Mouse (Mus musculus) cerebellum, adult 18-20 months (tissue): ENCODE measurements around the gene Ccl9.

Experiments
- DNase-seq, 2 experiments: peaks; one replicate each; pipeline ENCODE4 v3.0.0; 2021

Ccl9 gene

DNA sequence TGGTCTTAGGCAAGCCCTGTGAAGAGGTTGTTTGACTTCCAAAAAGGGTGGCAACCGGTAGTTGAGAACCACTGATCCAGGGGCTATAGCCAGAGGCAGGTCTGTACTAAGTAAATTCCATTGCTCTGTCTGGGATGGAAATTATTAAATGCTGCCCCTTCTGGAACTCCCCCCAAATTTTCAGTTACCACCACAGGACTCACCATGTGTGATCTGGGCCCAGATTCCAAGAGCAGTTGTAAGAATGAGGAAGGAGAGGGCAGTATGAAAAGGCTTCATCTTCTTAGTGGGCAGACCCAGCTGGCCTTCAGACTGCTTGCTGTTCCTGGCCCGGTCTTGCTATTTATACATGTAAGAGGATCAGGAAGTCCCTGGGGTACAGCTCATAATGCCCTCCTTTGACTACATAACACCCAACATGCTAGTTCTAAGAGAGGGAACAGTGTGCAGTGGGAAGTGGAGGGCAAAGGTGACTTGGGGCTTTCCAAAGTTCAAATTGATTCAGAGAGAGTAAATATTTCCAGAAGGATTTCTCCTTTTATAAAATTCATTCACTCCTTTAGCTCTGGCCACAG is at the start of gene Ccl9:
Ccl9 (minus strand) TSS at position 451 of the 575 bp plus-strand sequence.
- no peak for DNase-seq

DNA sequence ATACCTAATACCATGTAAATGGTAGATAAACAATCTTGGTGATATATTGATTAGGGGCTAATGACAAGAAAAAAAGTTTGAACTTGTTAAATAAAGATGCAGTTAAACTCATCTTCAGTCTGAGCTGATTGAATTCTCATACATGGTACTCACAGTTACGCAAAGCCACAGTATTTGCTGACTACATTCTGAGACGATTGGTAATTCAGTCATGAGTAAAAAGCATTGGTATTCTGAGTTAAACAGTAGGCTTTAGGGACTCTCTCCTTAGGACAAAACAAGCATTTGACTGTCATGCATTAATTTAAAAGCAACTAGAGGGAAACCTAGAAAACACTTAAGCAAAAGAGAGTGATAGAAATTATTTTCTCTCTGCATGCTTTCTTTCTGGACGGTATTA is 45.1 kb upstream of the Ccl9 start:
- no peak for DNase-seq

DNA sequence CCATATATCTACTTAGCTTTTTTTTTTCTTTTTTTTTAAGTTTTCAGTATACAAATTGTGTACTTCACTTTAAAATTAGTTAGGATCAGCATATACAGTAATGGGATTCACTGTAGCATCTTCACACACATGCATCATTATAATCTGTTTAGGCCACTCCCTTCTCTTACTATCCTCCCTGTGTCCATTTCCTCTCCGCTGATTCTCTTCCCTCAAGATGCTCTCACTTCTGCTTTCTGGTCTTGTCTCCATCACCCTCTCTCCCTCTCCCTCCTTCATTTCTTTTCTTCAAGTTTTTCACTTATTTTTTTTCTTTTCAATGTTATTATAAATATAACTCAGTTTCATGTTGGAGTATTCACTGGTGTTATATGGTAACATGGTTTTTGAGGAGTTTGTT is 40.6 kb upstream of the Ccl9 start:
- DNase-seq, result no peak

DNA sequence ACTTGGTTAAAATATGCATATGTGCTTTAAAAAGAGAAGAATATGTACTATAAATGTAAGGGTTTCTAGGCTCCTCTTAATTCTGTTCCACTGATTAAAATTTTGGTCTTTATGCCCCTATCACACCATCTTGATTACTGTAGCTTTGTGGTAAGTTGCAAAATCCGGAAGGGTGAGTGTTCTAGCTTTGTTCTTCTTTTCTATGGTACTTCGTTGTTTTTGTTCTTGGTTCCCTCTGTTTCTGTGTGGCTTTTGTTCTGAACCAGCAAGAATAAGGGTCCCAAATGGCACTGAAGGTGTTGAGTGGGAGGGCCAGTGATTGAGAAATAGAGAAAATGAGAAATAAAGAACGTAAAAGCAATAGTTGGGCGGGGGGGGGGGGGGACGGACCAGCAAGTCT is 39.8 kb upstream of the Ccl9 start:
- no peak for DNase-seq

DNA sequence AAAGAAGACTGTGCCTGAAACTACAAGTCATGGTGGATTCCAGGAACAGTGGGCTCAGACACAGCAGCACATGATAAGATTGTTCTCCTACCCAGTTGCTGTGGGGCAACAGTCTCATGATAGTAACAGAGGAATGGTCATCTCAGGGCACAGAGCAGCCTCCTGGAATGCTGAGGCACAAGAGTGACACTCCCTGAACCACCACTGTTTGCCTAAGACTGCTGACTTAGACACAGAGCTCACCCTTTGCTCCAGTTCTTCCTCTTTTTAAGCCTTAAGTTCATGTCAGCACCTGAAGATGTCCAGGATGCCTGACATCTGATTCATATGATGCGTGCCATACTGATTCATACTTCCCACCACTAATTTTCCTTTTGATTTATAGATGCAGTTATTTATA is 38.1 kb upstream of the Ccl9 start:
- DNase-seq, result no peak

DNA sequence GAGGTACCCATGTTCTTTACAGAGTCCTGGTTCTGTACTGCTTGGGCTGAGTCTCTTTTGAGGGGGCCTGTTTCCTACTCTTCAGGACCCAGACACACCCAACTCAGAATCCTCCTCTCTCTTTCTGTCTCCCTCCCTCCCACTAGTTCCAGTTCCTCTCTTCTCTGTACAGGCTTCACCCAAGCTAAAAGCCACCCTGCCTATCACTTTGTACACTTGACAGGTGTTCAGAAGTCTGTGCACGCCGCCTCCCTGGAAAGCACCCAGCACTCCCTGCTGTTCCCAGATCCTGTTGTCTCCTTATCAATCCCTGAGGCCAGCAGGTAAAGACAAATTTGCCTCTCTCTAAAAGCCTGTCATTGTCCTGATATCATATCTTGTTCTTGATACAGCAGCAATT is 32.5 kb upstream of the Ccl9 start:
- no peak for DNase-seq

DNA sequence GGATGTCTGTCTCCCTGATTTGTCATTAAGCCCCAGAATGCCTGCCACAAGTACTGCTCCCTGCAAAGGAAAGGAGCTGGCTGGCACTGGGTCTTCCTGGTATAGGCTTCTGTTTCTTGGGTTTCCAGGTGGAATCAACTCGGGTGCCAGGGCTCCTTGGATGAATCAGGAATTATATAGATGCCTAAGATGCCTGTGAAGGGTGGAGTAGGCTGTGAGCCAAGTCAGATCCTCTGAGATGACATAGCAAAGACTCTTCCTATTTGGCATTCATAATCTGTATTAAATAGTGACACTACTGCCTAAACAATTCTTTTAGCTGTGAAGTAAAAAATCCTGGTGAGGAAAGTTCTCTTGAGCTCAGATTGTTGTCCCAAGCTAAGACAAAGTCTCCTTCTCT is 28.0 kb upstream of the Ccl9 start:
- no peak for DNase-seq

DNA sequence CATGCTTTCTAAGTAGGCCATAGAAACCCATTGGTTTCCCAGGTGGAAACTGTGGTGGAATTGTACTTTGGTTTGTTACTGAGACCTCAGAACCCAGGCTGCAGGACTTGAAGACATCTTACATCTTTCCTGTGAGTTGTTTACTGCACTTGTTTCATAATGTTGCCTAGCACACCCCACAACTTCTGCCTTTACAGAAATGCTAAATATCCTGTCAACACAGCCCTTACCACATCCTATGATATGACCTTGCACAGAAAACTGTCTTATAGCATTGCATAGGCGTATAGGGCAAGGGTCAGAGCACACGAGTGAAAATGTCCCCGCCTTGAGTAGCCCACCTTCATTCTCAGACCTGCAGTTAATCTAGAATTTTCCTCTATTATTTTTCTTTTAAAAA is 27.1 kb upstream of the Ccl9 start:
- no peak for DNase-seq

DNA sequence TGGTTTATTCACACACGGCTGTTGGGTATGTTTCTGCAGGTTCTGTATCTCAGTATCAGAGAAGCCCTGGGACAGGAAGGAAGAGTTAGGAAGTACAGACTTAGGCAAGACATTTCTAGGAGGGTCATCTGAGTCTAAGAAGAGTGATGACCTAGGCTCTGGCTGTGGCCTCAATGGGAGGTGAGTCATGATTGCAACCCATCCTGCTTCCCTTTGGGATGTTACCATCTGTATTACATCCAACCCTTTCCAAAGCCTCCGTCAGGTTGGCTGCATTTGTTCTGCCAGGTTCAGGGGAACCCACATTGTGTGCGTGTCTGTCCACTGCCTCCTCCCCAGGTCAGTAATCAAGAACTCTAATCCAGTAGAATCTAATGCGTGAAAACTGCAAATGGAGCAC is 26.3 kb upstream of the Ccl9 start:
- DNase-seq, result no peak

DNA sequence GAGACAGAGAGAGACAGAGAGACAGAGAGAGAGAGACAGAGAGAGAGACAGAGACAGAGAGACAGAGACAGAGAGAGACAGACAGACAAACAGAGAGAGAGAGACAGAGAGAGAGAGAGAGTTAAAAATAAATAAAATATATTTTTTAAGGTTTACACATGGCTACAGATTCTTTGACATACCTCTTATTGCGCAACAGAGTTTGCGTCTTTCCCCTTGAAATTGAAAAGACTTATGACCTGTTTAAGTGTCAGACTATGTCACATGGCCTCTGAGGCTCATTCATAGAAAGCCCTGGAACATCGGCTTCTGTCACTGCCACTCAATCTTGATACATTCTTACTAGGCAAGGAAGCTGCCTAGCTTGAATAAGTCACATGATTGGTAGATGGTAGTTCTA is 25.0 kb upstream of the Ccl9 start:
- DNase-seq, result no peak

- DNase-seq, result no peak
These were observed 22.1 kb upstream of the Ccl9 start for GRCm38 (mm10) chr11:83600576-83600975.

DNA sequence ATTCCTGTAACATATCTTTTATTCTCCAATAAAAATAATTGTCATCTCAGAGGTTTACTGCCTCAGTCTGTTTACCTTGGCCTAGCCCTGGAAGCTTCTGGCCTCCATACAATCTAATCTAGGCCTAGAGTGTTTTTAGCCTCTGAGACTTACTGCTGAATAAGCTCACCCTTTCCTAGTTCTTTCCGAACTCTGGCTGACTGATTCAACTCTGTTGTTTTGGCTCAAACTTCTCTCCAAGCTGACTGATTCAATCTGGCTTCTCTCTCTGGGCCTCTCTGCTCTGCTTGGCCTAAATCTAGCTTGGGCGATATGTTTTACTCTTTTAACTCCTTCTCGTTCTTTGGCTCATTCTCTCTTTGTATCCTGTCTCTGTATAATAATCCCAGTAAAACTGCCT is 20.6 kb upstream of the Ccl9 start:
- no peak for DNase-seq

DNA sequence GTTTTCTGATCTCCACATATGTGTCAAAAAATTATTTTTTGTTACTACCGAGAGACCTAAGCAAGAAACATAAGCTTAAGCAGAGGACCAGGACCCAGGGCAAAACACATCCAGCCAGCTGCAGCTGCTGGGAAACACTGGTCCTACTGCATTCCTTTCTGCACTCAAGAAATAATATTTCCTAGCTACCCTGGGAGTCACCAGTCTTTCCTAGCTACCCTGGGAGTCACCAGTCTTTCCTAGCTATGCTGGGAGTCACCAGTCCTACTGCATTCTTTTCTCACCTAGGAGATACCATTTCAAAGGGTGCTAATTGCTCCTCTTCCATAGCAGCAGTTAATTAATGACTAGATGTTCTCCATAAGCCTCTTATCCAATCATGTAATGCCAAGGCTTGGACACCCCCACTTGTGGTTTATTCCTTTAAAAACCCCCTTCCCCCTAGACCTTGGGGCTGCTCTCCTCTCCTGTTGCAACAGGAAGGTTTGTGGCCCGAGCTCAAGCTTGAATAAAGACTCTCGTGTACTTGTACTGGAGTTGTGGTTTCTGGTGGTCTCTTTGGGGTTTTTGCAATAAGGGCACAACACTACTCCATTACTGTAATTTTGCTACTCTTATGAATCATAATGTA is 19.9 kb upstream of the Ccl9 start:
- DNase-seq, result no peak

GRCm38 (mm10) chr11:83597796-83598195 is 19.4 kb upstream of the Ccl9 start:
- no peak for DNase-seq

GRCm38 (mm10) chr11:83595669-83596455 is 17.4 kb upstream of the Ccl9 start:
- DNase-seq, result no peak

DNA sequence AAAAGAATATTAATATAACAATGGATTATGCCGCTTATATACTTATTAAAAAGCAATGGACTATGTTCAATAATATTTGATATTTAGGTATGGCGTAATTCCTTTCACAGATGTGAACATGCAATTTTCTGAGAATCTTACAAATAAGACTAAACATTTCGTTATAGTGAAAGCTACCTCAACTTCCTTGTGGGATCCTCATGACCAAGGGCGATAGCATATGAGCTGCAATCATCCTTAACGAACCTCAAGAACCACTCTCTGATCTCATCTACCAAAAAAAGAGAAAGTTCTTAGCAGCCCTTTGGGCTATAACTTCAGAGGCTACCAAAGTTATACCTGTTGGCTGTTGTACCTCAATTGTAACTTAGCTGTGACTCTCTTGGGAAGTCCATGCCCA is 15.0 kb upstream of the Ccl9 start:
- no peak for DNase-seq

DNA sequence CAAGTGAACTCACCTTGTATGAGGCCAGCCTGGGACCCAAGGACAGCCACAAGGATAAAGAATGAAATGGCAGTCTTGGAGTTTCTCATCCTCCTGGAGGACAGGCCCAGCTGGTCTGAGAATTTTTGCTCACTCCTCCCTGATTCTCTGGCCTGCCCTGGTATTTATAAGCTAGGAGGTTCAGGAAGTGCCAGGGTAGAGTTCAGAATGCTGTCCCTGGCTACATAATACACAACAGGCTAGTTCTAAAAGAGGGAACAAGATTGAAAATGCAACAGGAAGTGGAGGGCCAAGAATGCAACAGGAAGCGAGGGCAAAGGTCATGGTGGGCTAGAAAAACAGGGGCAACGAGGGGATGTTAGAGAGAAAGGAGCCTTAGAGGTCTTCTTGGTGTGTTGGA is 14.4 kb upstream of the Ccl9 start, which contains the start of gene Ccl6:
Ccl6 (minus strand) TSS at position 235 of the 400 bp plus-strand sequence.
- no peak for DNase-seq

DNA sequence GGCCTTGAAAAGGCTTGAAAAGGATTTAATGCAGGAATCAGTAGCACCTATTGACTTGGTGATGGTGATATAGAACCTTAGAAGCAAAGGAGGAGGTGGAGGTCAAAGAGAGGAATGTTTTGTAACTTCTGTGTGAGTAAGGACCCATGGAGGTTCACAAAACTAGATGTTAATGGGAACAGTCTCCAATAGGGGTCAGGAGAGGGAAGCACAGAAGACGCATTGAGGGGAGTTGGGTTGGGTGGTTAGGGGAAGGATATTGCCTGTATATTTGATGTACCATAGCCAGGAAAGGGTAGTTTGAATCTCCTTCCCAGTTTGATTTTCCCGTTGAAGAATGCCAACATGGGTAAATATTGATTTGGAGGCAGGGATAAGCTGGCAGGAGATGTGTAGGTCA is 5.8 kb upstream of the Ccl9 start:
- no peak for DNase-seq

GRCm38 (mm10) chr11:83583450-83583754 is 5.0 kb upstream of the Ccl9 start:
- no peak for DNase-seq

DNA sequence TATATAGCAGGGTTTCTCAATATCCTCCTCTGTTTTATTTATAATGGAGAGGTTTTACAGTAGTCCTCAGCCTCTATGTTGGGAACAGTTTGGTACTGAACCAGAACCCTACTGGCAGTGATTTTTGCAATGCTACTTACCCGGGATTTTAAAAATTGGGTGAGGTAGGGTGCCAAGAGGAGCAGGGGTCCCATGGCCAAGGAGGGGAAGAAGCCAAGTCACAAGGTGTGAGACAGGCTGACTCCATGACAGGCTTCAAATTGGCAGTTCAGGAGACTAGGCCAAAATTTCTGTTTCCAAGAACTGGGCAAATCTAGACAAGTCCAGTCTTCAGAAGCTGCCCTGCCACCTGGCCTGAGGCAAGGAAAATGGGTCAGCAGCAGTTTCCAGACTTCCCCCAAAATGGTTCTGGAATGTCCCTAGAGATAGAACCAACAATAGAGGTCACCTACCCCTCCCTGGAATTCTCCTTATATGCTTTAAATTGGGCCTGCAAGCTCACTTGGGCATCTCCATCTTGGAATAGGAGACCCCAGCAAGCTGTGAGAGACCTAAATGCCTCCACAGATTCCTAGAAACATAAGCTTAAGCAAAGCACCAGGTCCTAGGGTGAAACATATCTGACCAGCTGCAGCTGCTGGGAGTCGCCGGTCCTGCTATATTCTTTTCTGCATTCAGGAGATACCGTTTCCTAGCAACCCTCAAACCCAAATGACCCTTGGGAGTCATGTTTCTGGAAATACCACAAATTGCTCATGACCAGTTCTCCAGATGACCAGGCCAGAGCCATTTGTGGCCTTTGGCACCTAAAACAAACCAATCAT is 4.4 kb upstream of the Ccl9 start:
- DNase-seq, result no peak

- no peak for DNase-seq
These were observed 3.5 kb upstream of the Ccl9 start for GRCm38 (mm10) chr11:83581626-83582610.

- no peak for DNase-seq
These were observed 2.3 kb upstream of the Ccl9 start for GRCm38 (mm10) chr11:83580699-83581232.
